Mouse (Mus musculus) B cell, adult 2 months (primary cell): ENCODE data around the gene Fgfr2.
"Not testable (repeated sequence)": the region's sequence is repeated elsewhere in the genome, so short reads cannot be mapped to it uniquely, and the experiment has no call there.

Source experiments
- DNase-seq, 2 experiments: peaks; one replicate each; pipeline ENCODE4 v3.0.0; 2022

Fgfr2 gene

DNA sequence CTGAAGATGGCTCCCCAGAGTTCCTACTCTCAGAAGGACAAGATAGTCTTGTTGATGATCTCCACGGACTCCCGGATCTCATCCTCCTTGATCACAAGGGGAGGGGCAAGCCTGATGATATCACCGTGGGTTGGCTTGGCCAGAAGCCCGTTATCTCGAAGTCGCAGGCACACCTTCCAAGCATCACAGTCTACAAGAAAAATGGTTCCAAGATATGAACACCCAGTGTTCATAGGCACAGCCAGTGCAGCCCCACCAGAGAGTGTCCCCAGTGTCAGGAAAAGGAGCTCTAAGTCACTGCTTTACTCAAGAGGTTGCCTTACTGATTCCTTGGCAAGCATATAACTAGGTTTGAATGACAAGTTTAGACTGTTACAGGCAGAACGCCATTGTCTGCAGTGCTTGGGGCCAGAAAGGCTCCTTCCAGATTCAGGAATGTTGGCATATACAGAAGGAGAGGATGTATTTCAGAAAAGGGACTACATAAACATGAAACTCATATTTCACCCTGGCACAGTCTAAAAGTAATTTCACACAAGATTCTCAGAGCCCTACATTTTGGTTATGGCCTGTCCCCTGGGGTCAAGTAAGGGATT, 564.9 kb downstream of the Fgfr2 start:
- DNase-seq, result no peak

- DNase-seq, result no peak
These were observed 566.6 kb downstream of the Fgfr2 start for GRCm38 (mm10) chr7:132556575-132556974.

GRCm38 (mm10) chr7:132555911-132556310, 567.2 kb downstream of the Fgfr2 start:
- DNase-seq, result no peak

DNA sequence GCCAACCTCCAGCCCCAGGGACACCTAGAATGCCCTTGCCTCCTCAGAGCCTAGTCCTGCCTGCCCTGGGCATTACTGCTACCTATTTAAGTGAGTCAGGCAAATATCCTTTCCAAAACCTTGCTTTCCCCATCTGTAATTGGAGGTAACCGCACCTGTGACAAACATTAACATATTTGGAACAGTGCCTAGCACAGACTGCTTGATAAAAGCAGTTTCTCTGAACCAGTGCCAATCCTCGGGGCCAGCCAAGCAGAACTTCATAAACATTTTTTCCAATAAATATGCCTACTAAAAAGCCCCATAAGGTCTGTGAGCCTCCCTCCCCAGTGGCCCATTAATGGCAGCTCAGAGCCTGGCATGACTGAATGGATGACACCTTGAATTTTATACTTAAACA, 569.1 kb downstream of the Fgfr2 start:
- DNase-seq, result no peak

DNA sequence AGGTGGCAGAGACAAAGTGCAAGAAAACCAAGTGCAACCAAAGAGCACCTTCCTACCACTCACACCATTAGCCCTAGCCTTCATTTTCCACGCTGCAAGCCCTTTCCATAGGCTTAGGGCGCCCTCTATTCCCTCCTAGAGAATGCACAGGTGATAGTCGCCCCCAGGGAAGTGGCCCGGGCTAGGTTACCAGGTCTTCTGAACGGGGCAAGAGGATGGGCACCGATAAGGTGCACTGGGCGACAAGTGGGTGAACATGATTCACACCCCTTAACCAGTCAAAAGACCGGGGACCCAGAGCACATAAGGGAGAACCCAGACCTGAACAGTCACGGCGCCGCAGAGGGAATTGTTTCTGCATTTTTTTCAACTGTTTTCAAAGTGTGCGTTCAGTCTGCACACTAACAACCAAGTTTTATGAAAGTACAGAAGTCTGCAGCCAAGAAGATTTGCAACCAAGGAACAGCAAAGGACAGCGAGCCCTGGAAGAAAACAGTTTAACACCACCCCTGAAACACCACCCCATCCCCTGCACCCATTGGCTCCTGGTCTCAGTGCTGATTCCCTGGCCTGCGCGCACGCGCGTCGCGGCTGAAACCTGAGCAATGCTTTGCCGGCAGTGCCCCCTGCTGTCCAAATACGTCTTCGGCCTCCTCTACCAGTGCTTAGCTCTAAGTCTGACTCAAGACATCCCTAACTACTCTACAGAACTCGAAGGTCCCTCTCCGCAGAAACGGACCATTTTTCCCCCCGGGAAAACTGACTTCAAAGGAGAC, 571.6 kb downstream of the Fgfr2 start:
- DNase-seq, result peak; percentile 95 to 96

- no peak for DNase-seq
These were observed 576.0 kb downstream of the Fgfr2 start for GRCm38 (mm10) chr7:132547126-132547525.

GRCm38 (mm10) chr7:132542427-132542826, 580.7 kb downstream of the Fgfr2 start:
- no peak for DNase-seq

DNA sequence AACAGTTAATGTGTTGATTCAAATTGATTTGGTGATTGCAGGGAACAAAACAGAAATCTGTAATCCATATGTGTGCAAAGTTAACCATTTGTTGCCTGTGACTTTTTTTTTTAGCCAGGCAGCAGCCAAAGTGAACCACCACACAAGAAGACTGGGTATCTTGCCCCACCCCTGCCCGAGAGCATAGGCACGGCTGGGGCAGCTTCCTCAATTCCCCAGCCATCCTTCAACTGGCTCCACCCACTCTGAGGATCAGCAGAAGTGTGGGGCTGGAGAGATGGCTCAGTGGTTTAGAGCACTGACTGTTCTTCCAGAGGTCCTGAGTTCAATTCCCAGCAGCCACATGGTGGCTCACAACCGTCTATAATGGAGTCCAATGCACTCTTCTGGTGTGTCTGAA, 581.6 kb downstream of the Fgfr2 start:
- DNase-seq, result no peak

GRCm38 (mm10) chr7:132540597-132540996, 582.6 kb downstream of the Fgfr2 start:
- no peak for DNase-seq

- DNase-seq, result no peak
These were observed 593.9 kb downstream of the Fgfr2 start for GRCm38 (mm10) chr7:132529206-132529605.

GRCm38 (mm10) chr7:132513419-132513982, 609.6 kb downstream of the Fgfr2 start:
- no peak for DNase-seq

GRCm38 (mm10) chr7:132509110-132509509, 614.0 kb downstream of the Fgfr2 start:
- DNase-seq, result no peak

GRCm38 (mm10) chr7:132507361-132507760, 615.8 kb downstream of the Fgfr2 start:
- peak; percentile 60 to 61 for DNase-seq

GRCm38 (mm10) chr7:132506226-132506625, 616.9 kb downstream of the Fgfr2 start:
- no peak for DNase-seq

DNA sequence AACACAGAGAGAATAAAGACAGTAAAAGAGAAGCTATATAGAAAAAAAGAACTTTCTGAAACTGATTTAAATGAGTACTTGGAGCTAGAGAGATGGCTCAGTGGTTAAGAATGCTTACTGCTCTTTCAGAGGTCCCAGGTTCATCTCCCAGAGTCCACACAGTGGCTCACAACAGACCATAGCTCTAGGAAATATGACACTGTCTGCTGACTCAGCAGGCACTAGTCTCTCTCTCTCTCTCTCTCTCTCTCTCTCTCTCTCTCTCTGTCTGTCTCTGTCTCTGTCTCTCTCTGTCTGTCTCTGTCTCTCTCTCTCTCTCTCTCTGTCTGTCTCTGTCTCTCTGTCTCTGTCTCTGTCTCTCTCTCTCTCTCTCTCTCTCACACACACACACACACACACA, 620.7 kb downstream of the Fgfr2 start:
- DNase-seq, result not testable (repeated sequence)

DNA sequence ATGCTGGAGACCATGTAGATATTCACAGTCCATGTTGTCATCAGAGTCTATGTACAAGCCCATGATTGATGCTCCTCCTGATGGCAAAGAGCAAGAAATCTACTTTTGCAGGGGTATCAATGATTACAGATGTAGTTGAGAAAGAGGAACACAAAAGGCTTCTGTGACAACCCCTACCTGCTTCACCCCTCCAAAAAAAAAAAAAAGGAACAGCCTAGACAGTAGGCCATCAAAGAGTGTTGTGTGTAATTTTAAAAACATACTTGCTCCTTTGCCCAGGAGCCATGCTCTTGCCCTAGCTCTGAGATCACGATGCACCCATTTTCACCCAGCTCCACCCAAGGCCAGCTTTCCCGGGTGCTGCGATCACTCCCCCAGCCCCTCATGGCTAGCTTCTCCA, 626.0 kb downstream of the Fgfr2 start:
- DNase-seq, result no peak

DNA sequence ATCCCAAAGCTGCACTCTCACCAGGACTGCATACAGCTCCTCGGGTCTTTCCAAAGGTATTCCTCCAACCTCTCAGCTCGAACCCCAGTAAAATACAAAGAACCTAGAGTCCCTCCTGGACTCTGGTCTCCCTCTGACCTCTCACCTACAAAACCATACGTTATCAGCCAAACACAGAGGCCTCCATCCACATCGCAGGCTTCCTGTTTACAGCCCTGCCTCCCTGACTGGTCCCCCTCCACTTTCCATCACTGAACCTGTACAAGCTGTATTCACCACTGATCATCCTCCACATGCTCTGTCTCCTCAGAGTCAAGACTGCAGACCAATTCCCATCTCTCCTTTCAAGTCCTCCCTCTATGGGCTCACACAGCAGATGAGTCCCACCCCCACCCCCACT, 628.9 kb downstream of the Fgfr2 start:
- DNase-seq, result no peak

DNA sequence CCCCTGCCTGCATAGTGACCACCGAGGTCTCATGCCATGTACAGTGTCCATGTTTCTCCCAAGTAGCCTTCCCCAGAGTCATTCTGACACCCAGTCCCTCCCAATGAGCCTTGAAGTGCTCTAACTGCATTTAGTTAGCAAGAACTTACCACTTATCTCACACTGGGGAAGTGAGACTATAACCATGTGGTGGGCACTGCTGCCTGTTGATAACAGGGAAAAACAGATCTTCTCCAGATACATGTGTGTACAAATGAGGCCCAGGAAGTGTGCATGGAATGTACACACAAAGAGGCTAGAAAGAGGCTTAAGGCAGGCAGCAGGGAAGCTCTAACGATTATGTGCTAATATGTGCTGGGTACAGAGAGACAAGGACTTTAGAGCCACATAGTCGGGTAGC, 629.5 kb downstream of the Fgfr2 start:
- DNase-seq, result no peak

DNA sequence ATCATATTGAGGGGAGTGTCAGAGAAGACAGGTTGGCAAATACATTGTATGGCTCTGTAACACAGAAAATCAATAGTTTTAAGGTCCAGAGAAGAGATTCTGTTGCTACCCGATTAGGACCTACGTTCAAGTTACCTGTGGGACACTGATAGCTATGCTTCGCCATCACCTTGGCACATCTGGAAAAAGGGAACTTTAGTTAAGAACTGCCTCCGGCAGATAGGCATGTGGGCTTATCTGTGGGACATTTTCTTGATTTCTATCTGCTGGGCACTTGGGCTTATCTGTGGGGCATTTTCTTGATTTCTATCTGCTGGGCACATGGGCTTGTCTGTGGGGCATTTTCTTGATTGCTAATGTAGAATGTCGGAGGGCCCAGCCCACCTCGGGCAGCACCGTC, 631.2 kb downstream of the Fgfr2 start:
- DNase-seq, result no peak

GRCm38 (mm10) chr7:132487361-132487760, 635.8 kb downstream of the Fgfr2 start:
- DNase-seq, result no peak

- peak in 1 of 2 experiments; percentile 22 for DNase-seq
These were observed 636.6 kb downstream of the Fgfr2 start for GRCm38 (mm10) chr7:132486403-132487178.

DNA sequence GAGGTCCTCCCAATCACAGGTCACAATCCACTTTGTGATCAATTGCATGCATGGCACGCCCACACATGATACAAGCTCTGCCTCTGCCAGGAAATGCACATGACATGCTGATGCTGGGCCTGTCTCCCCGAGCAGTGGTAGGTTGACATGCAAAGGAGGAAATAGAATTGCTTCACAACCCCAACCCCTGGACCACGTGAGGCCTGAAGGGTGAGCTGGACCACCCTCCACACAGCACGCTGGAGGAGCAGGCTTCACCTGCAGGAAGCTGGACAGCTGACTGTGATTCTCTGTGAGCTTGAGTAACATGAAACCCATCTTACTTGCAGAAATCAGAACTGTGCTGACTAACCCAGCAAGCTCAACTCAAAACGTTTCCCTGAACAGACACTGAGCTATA, 638.7 kb downstream of the Fgfr2 start:
- peak; percentile 53 to 60 for DNase-seq

DNA sequence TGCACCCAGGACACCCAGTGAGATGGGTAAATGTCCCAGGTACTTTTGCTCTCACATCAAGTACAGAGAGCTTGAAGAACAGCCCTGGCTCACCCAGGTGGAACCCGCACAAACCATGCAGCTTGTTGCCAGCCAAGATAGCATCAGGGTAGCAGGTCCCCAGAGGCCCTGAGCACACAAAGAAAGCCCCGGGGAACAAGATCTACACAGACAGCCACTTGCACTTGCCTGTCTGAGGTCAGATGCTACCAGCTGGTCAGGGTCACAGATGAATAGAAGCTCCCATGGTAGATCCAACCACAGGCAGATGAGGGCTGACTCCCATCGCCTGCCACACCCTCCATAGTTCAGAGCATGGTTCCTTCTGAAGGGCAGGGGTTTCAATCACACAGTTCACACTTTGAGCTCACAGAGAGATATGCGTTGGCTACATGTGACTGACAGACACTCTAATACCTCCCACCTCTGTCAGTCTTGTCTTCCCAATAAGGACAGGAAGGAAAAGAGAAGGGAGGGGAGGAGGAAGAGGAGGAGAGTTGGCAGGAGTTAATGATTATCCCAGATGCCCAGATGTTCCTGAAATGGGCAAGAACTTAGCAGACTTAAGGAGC, 642.3 kb downstream of the Fgfr2 start:
- peak; percentile 45 to 53 for DNase-seq
